Mouse (Mus musculus) spleen, adult 2 months (tissue): ENCODE results near the gene Hbq1a.

Experiments
- CTCF ChIP-seq: fragments of 200-500 bp; IDR thresholded peaks from 2 replicates; pipeline ENCODE4 v1.5.1; 2011; ENCODE audit warnings: mild to moderate bottlenecking, inconsistent platforms; ENCODE audit not compliant: insufficient read depth, insufficient read length, insufficient replicate concordance; ENCODE audit errors: extremely low read depth
- POLR2A ChIP-seq: fragments of 200-500 bp; IDR thresholded peaks from 2 replicates; pipeline ENCODE4 v1.6.1; 2011; ENCODE audit warnings: low read depth, low read length, inconsistent platforms

DNA sequence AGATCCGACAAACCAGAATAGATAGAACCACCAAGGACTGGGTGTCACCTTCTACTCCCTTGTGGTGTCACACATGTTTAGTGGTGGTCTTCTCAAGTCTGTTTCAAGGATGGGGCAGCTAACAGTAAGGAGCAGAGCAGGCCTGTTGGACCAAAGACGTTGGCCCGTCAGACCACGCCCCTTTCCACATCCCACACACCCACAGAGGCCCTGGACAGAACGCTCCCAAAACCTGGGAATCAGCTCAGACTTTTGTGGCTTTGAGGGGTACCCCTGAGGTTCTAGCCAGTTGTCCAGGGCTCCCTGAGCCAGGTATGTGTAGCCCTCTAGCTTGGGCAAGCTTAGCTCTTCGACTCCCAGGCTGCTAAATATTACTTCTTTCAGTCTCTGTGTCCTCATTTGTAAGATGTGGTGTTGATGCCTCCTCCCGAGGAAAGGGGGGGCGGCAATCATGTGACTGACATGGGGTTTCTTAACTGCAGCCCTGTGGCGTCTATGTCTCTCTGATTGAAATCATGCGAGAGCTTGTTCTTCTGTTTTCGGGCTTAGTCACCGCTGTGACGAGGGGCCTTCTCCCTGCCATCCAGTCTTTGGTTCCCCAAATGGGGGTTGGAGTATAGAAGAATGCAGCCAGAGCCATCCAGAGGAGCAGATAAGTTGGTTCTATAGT lies 49.5 kb downstream of the Hbq1a start:
- no peak for TF ChIP-seq POLR2A
- TF ChIP-seq CTCF = no peak
